ENCODE assay signal across 8 mouse cellular contexts in genomic region chr1:171220871-171221270, GRCm38 (mm10). TPM values are rescaled to one million over a fixed set of nuclear protein-coding genes. Genes with fewer than 3 reads are reported as not detected.
DNase-seq lines count a peak whose midpoint lies in the region; ATAC-seq lines count a peak whose summit lies in the region.

No protein-coding gene starts in this region.

- H3K4me3 ChIP-seq in intestine, embryonic 16.5 days (ENCODE audit: low read length), result peak overlapping the region; percentile 6

- H3K4me1 ChIP-seq in intestine, embryonic 16.5 days (ENCODE audit: control insufficient read depth, insufficient read depth, low read length), result peaks cover 13% of the 10 kb centered on the region

- DNase-seq in adrenal gland, adult 2 months, result peak; percentile 85
- peak; percentile 89 for DNase-seq in embryo, embryonic 11 days
- peak; percentile 63 for DNase-seq in gastrocnemius, postnatal 25 days
- peak; percentile 89 to 94 for DNase-seq in left cerebral cortex, postnatal 25 days (ENCODE audit: low spot score in 2 of 2)
- DNase-seq in mesoderm, embryonic 11.5 days (ENCODE audit: low read depth, low spot score), result peak; percentile 87
- peak; percentile 75 to 86 for DNase-seq in right cerebral cortex, postnatal 36 days (ENCODE audit: low spot score in 2 of 2)
- DNase-seq in urinary bladder, postnatal 4 days (ENCODE audit: low spot score in 2 of 2), result peak; percentile 76 to 89

- intact Hi-C loops in left cerebral cortex, postnatal 25 days (cut with DNase I), result loop anchor here (1.0 to 5.0 kb wide), 4 partner anchors 56 to 110 kb away; partner anchors contain the start of gene Dedd

- peak overlapping the region; percentile 61; the same call in 1 of the 2 replicates for H3K9ac ChIP-seq in intestine, embryonic 16.5 days (ENCODE audit: low read depth, low read length)

- 0 out of 2 replicates have a peak, but pooled peaks cover 2% of the 10 kb centered on the region for H3K36me3 ChIP-seq in intestine, embryonic 16.5 days (ENCODE audit: control insufficient read depth, insufficient read depth, low read length)

- peak; percentile 27; the same call in 1 of the 2 replicates for ATAC-seq in intestine, embryonic 16.5 days

- no peaks in the 10 kb centered on the region for H3K27me3 ChIP-seq in intestine, embryonic 16.5 days (replicated peaks; ENCODE audit: control insufficient read depth, insufficient read depth, low read length)

- no peaks in the 10 kb centered on the region for H3K9me3 ChIP-seq in intestine, embryonic 16.5 days (ENCODE audit: control insufficient read depth, low read length)

- peak overlapping the region; percentile 60 for H3K4me2 ChIP-seq in intestine, embryonic 16.5 days (ENCODE audit: low read depth, low read length)

- 8% methylated on average over 10 of the region's 10 CpGs for WGBS in intestine, embryonic 16.5 days

- no peak overlapping the region for H3K27ac ChIP-seq in intestine, embryonic 16.5 days (ENCODE audit: low read length)

RNA-seq across cellular contexts. Expression of gene Tomm40l, which starts 1.4 kb away (rescaled TPM):
- total RNA-seq in adrenal gland, adult 2 months (2021), result 10 to 100 TPM; 34.4 to 63.1 TPM
- 37.2 and 45.3 TPM in 2 replicates for polyA plus RNA-seq in adrenal gland, adult 2 months (2012; rRNA removed)
- 10 to 100 TPM; 52.0 to 52.5 TPM for total RNA-seq in gastrocnemius, postnatal 25 days (2021)
- polyA plus RNA-seq in intestine, embryonic 16.5 days (2015; fragmentation: Nextera tagmentation; extraction: Ambion mirVana), result 32.0 and 34.7 TPM in 2 replicates
- 10 to 100 TPM; 71.8 to 89.6 TPM for total RNA-seq in left cerebral cortex, postnatal 25 days (2021)

RNA-seq across cellular contexts. Expression of gene Apoa2, which starts 4.0 kb away (rescaled TPM):
- total RNA-seq in adrenal gland, adult 2 months (2021), result 10 to 100 TPM in 1 of 2 experiments, 1 to 10 TPM in 1; 4.5 to 48.6 TPM
- 7.8 TPM in 1 of 2 replicates, not detected in the other for polyA plus RNA-seq in adrenal gland, adult 2 months (2012; rRNA removed)
- not detected for total RNA-seq in gastrocnemius, postnatal 25 days (2021)
- polyA plus RNA-seq in intestine, embryonic 16.5 days (2015; fragmentation: Nextera tagmentation; extraction: Ambion mirVana), result 55.3 and 151 TPM in 2 replicates
- total RNA-seq in left cerebral cortex, postnatal 25 days (2021), result 1 to 10 TPM; 2.7 to 3.1 TPM

RNA-seq across cellular contexts. Expression of gene Nr1i3, which starts 7.1 kb away (rescaled TPM):
- under 1 TPM in 1 of 2 experiments, not detected in 1; 0.40 TPM for total RNA-seq in adrenal gland, adult 2 months (2021)
- not detected in 2 replicates for polyA plus RNA-seq in adrenal gland, adult 2 months (2012; rRNA removed)
- total RNA-seq in gastrocnemius, postnatal 25 days (2021), result not detected
- 18.7 and 21.7 TPM in 2 replicates for polyA plus RNA-seq in intestine, embryonic 16.5 days (2015; fragmentation: Nextera tagmentation; extraction: Ambion mirVana)
- under 1 TPM in 1 of 2 experiments, not detected in 1; 0.21 TPM for total RNA-seq in left cerebral cortex, postnatal 25 days (2021)

RNA-seq across cellular contexts. Expression of gene Fcer1g, which starts 13.3 kb away (rescaled TPM):
- total RNA-seq in adrenal gland, adult 2 months (2021), result 10 to 100 TPM; 22.9 to 31.2 TPM
- 56.0 and 66.2 TPM in 2 replicates for polyA plus RNA-seq in adrenal gland, adult 2 months (2012; rRNA removed)
- total RNA-seq in gastrocnemius, postnatal 25 days (2021), result 1 to 10 TPM; 3.2 to 3.9 TPM
- polyA plus RNA-seq in intestine, embryonic 16.5 days (2015; fragmentation: Nextera tagmentation; extraction: Ambion mirVana), result 50.3 and 52.1 TPM in 2 replicates
- 10 to 100 TPM; 14.9 to 15.1 TPM for total RNA-seq in left cerebral cortex, postnatal 25 days (2021)

RNA-seq across cellular contexts. Expression of gene Pcp4l1, which starts 24.8 kb away (rescaled TPM):
- total RNA-seq in adrenal gland, adult 2 months (2021), result 10 to 100 TPM; 42.6 to 54.7 TPM
- polyA plus RNA-seq in adrenal gland, adult 2 months (2012; rRNA removed), result 68.9 and 73.5 TPM in 2 replicates
- 10 to 100 TPM; 15.0 to 48.8 TPM for total RNA-seq in gastrocnemius, postnatal 25 days (2021)
- 16.4 and 19.4 TPM in 2 replicates for polyA plus RNA-seq in intestine, embryonic 16.5 days (2015; fragmentation: Nextera tagmentation; extraction: Ambion mirVana)
- 100 to 1,000 TPM in 1 of 2 experiments, 10 to 100 TPM in 1; 70.0 to 130 TPM for total RNA-seq in left cerebral cortex, postnatal 25 days (2021)
